Mouse (Mus musculus): Measurements from ENCODE around the gene Ankrd34a. TPM values are rescaled to one million over a fixed set of nuclear protein-coding genes. Genes with fewer than 3 reads are reported as not detected.

The Ankrd34a gene
- polyA plus RNA-seq, 1 experiment from 2014 or later = 8.5 TPM

- no peak for ATAC-seq (ENCODE audit: insufficient number of reproducible peaks, insufficient read depth, low FRiP score, low read depth)
- no peak overlapping the region for H3K4me3 ChIP-seq (ENCODE audit: control insufficient read depth in 1 of 2, insufficient read depth in 1 of 2, low read depth in 1 of 2, low read length in 2 of 2)
- H3K27ac ChIP-seq (replicated peaks in 1 of 2; ENCODE audit: control insufficient read depth in 1 of 2, insufficient read depth in 1 of 2, low read depth in 2 of 2, low read length in 2 of 2) = peak overlapping the region; percentile 10 to 18; a peak in 1 of 4 replicates
- no peak overlapping the region for H3K9ac ChIP-seq (ENCODE audit: low read length)
- no peaks in the 10 kb centered on the region for H3K36me3 ChIP-seq (ENCODE audit: control insufficient read depth, insufficient read depth, low read length)
- no peak overlapping the region for H3K4me2 ChIP-seq (ENCODE audit: low read length)
- peaks cover 30 to 56% of the 10 kb centered on the region in 2 experiments for H3K4me1 ChIP-seq (ENCODE audit: control insufficient read depth in 2 of 2, insufficient read depth in 2 of 2, low read length in 2 of 2)
- H3K27me3 ChIP-seq (ENCODE audit: control insufficient read depth, insufficient read depth, low read length) = no peaks in the 10 kb centered on the region
- H3K9me3 ChIP-seq (ENCODE audit: control insufficient read depth, low read length) = no peaks in the 10 kb centered on the region
- WGBS = 65% methylated on average over 7 of the region's 7 CpGs
Measured at GRCm38 (mm10) chr3:96570643-96571042, 25.8 kb upstream of the Ankrd34a start.

GRCm38 (mm10) chr3:96571336-96571735 lies 25.1 kb upstream of the Ankrd34a start:
- WGBS = 77% methylated on average over 2 of the region's 2 CpGs
- Histone ChIP-seq H3K27me3 (ENCODE audit: control insufficient read depth, insufficient read depth, low read length) (no peaks in the 10 kb centered on the region), H3K9me3 (ENCODE audit: control insufficient read depth, low read length) (no peaks in the 10 kb centered on the region), H3K27ac (replicated peaks in 1 of 2; ENCODE audit: control insufficient read depth in 1 of 2, insufficient read depth in 1 of 2, low read depth in 2 of 2, low read length in 2 of 2) (peak overlapping the region in 1 of 2 experiments; percentile 68; a peak in 3 of 4 replicates), H3K9ac (ENCODE audit: low read length) (no peak overlapping the region), H3K36me3 (ENCODE audit: control insufficient read depth, insufficient read depth, low read length) (no peaks in the 10 kb centered on the region), H3K4me2 (ENCODE audit: low read length) (no peak overlapping the region), H3K4me1 (ENCODE audit: control insufficient read depth in 2 of 2, insufficient read depth in 2 of 2, low read length in 2 of 2) (peaks cover 36 to 63% of the 10 kb centered on the region in 2 experiments), H3K4me3 (ENCODE audit: control insufficient read depth in 1 of 2, insufficient read depth in 1 of 2, low read depth in 1 of 2, low read length in 2 of 2) (no peak overlapping the region)
- ATAC-seq (ENCODE audit: insufficient number of reproducible peaks, insufficient read depth, low FRiP score, low read depth) = no peak

DNA sequence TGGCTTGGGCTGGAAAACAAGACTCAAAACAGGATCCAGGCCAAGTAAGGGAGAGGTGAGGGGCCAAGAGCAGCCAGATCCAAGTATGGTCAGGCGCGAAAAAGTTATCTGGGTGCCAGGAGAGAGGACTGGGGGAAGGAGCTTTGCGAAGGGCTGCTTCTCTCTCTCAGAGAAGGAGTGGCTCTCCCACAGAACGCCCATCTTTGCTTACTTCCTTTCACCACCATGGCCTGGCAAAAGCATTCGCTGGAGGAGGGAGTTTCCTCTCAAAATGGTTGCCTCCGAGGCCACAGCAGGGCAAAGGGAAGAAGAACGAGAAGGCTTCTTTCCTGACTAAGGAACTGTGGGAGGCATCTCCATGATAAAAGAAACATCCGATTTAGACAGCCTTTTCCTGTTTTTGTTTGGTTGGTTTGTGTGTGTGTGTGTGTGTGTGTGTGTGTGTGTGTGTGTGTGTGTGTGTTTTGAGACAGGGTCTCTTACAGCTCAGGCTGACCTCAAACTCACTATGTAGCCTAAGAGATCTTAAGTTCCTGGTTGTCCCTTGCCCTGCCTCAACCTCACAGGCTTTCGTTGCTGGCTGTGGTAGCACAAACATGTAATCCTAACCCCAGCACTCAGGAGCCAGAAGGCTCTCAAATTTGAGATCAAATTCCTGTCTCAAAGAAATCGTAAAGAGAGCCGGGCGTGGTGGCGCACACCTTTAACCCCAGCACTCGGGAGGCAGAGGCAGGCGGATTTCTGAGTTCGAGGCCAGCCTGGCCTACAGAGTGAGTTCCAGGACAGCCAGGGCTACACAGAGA lies 24.3 kb upstream of the Ankrd34a start:
- Histone ChIP-seq H3K9me3 (ENCODE audit: control insufficient read depth, low read length) (no peaks in the 10 kb centered on the region), H3K4me2 (ENCODE audit: low read length) (no peak overlapping the region), H3K36me3 (ENCODE audit: control insufficient read depth, insufficient read depth, low read length) (no peaks in the 10 kb centered on the region), H3K4me1 (ENCODE audit: control insufficient read depth in 2 of 2, insufficient read depth in 2 of 2, low read length in 2 of 2) (peaks cover 40 to 64% of the 10 kb centered on the region in 2 experiments), H3K4me3 (ENCODE audit: control insufficient read depth in 1 of 2, insufficient read depth in 1 of 2, low read depth in 1 of 2, low read length in 2 of 2) (no peak overlapping the region), H3K27ac (replicated peaks in 1 of 2; ENCODE audit: control insufficient read depth in 1 of 2, insufficient read depth in 1 of 2, low read depth in 2 of 2, low read length in 2 of 2) (peak overlapping the region; percentile 61 to 68), H3K9ac (ENCODE audit: low read length) (no peak overlapping the region; the same call in 1 of the 2 replicates), H3K27me3 (ENCODE audit: control insufficient read depth, insufficient read depth, low read length) (no peaks in the 10 kb centered on the region)
- no peak for ATAC-seq (ENCODE audit: insufficient number of reproducible peaks, insufficient read depth, low FRiP score, low read depth)
- WGBS = 61% methylated on average over 16 of the region's 16 CpGs

GRCm38 (mm10) chr3:96573611-96574511 lies 22.6 kb upstream of the Ankrd34a start:
- 41% methylated on average over 18 of the region's 19 CpGs for WGBS
- Histone ChIP-seq H3K4me3 (ENCODE audit: control insufficient read depth in 1 of 2, insufficient read depth in 1 of 2, low read depth in 1 of 2, low read length in 2 of 2) (no peak overlapping the region), H3K9ac (ENCODE audit: low read length) (no peak overlapping the region), H3K27ac (replicated peaks in 1 of 2; ENCODE audit: control insufficient read depth in 1 of 2, insufficient read depth in 1 of 2, low read depth in 2 of 2, low read length in 2 of 2) (peak overlapping the region in 1 of 2 experiments; percentile 47; a peak in 1 of 4 replicates), H3K4me2 (ENCODE audit: low read length) (no peak overlapping the region), H3K36me3 (ENCODE audit: control insufficient read depth, insufficient read depth, low read length) (no peaks in the 10 kb centered on the region), H3K4me1 (ENCODE audit: control insufficient read depth in 2 of 2, insufficient read depth in 2 of 2, low read length in 2 of 2) (peaks cover 48 to 78% of the 10 kb centered on the region in 2 experiments), H3K27me3 (ENCODE audit: control insufficient read depth, insufficient read depth, low read length) (no peaks in the 10 kb centered on the region), H3K9me3 (ENCODE audit: control insufficient read depth, low read length) (no peaks in the 10 kb centered on the region)
- no peak for ATAC-seq (ENCODE audit: insufficient number of reproducible peaks, insufficient read depth, low FRiP score, low read depth)

DNA sequence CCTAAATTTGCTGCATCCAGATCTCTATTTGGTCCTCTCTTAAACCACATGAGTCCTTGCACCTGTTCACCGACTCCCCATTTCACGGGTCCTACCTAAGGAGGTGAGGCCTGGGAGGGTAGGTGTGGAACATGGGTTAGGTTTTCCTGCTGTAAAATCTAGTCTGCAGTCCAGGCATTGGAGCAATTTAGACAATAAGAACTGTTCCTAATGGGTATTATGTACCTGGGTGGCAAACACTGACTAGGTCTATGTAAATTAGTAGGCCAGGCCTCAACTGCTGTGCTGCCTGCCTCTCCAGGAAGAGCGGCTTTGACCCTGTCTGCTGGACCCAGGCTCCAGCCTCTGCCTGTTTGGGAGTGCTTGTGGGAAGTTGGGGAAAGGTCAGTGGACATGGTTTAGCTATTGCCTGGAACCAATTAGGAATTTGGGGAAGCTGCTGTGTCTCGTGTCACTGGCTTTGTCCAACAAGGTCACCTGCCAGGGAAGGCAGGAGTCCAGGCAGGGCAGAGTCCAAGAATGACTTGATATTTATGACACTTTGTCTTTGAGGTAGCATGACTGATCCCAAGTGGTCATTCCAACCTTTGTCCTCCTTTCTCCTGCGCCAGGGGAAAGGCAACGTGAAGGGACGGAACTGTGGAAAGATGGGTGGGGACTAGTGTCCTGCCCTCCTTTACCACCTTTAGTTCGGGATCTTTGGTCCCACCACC lies 21.0 kb upstream of the Ankrd34a start:
- Histone ChIP-seq H3K27ac (replicated peaks in 1 of 2; ENCODE audit: control insufficient read depth in 1 of 2, insufficient read depth in 1 of 2, low read depth in 2 of 2, low read length in 2 of 2) (peak overlapping the region; percentile 100), H3K36me3 (ENCODE audit: control insufficient read depth, insufficient read depth, low read length) (no peaks in the 10 kb centered on the region), H3K9me3 (ENCODE audit: control insufficient read depth, low read length) (no peaks in the 10 kb centered on the region), H3K9ac (ENCODE audit: low read length) (peak overlapping the region; percentile 65; the same call in 1 of the 2 replicates), H3K4me2 (ENCODE audit: low read length) (peak overlapping the region; percentile 61), H3K4me1 (ENCODE audit: control insufficient read depth in 2 of 2, insufficient read depth in 2 of 2, low read length in 2 of 2) (peaks cover 45 to 77% of the 10 kb centered on the region in 2 experiments), H3K4me3 (ENCODE audit: control insufficient read depth in 1 of 2, insufficient read depth in 1 of 2, low read depth in 1 of 2, low read length in 2 of 2) (no peak overlapping the region), H3K27me3 (ENCODE audit: control insufficient read depth, insufficient read depth, low read length) (no peaks in the 10 kb centered on the region)
- 80% methylated on average over 8 of the region's 8 CpGs for WGBS
- ATAC-seq (ENCODE audit: insufficient number of reproducible peaks, insufficient read depth, low FRiP score, low read depth) = no peak

GRCm38 (mm10) chr3:96576005-96576658 lies 20.3 kb upstream of the Ankrd34a start:
- H3K9ac ChIP-seq (ENCODE audit: low read length) = peak overlapping the region; percentile 65

More at GRCm38 (mm10) chr3:96576005-96576658, 20.3 kb upstream of the Ankrd34a start:
- ATAC-seq (ENCODE audit: insufficient number of reproducible peaks, insufficient read depth, low FRiP score, low read depth) = peak; percentile 26
- Histone ChIP-seq H3K36me3 (ENCODE audit: control insufficient read depth, insufficient read depth, low read length) (no peaks in the 10 kb centered on the region), H3K27ac (replicated peaks in 1 of 2; ENCODE audit: control insufficient read depth in 1 of 2, insufficient read depth in 1 of 2, low read depth in 2 of 2, low read length in 2 of 2) (peak overlapping the region; percentile 100), H3K4me2 (ENCODE audit: low read length) (peak overlapping the region; percentile 61), H3K9me3 (ENCODE audit: control insufficient read depth, low read length) (no peaks in the 10 kb centered on the region), H3K4me3 (ENCODE audit: control insufficient read depth in 1 of 2, insufficient read depth in 1 of 2, low read depth in 1 of 2, low read length in 2 of 2) (peak overlapping the region; percentile 28 to 33), H3K4me1 (ENCODE audit: control insufficient read depth in 2 of 2, insufficient read depth in 2 of 2, low read length in 2 of 2) (peaks cover 44 to 76% of the 10 kb centered on the region in 2 experiments), H3K27me3 (ENCODE audit: control insufficient read depth, insufficient read depth, low read length) (no peaks in the 10 kb centered on the region)
- WGBS = 27% methylated on average over 14 of the region's 14 CpGs

All from heart, embryonic 14.5 days (tissue).